Mouse (Mus musculus): ENCODE data around the gene Zfp36l2.
"Not testable (repeated sequence)": the region's sequence is repeated elsewhere in the genome, so short reads cannot be mapped to it uniquely, and the experiment has no call there.

Zfp36l2 gene

DNA sequence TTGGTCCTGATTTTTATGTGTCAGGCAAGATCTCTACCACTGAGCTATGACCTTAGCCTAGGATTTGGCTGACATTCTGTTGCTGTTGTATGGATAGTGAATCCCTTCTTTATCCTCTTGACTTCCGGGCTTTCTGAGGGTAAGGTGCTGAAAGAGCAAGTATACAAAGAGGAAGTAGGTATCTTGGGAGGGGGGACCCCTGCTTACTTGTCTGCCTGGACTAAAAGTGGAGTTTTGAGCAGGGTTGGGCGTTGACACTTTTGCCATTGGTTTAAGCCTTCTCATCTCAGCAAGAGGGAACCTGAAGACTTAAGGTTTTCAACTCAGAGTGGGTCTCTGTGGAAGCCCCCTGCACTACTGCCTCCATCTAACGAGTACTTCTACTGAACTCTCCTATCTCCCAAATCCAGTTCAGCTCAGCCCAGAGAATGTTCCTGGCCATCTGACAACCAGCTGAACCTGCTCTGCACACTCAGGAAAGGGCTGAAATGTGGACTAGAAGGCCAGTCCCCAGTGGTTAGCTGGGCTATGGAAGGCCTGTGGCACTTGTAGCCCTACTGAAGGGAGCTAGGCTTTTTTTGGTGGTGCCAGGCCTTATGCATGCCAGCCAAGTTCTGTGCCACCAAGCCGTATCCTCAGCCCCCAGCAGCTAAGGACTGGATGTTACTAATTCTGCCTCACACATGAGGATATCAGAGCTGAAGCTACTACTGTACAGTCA lies 6.7 kb upstream of the Zfp36l2 start:
- no peak for DNase-seq

DNA sequence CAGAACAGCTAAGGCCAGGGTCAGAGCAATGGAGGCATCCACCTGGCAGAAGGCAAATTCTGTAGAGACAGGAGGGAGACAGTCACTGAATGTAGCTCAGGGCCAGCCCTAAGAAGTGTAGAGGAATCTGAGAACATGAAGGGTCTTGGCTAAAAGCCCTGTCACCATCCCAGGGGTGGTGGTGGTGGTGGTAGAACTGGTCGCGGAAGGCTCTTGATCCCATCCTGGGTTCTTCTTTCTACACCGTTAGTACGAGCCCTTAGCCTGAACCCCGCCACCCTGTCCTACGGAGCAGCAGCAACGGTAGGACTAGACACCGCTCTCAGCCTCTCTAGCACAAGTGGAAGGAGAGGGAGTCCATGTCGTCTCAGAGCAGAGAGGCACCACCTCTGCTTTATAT lies 5.7 kb upstream of the Zfp36l2 start:
- DNase-seq: no peak

DNA sequence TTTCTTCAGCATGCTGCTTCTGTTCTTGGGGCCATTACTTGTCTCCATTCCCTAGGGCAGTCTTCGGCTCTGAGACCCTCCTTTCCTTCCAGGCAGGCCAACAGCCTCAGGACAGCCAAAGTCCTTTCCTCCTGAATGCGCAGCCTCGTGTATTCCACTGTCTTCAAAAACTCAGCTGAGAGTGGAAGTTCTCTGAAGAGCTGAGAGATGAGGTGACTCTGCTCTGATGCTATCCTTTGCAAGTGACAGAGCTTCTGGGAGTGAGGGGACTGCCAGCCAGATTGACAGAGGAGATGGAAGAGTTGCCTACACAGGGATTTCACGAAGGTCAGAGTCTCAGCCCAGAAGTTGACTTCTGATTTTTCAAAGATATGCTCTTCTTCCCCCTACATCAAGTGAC lies 4.2 kb upstream of the Zfp36l2 start:
- no peak for DNase-seq

DNA sequence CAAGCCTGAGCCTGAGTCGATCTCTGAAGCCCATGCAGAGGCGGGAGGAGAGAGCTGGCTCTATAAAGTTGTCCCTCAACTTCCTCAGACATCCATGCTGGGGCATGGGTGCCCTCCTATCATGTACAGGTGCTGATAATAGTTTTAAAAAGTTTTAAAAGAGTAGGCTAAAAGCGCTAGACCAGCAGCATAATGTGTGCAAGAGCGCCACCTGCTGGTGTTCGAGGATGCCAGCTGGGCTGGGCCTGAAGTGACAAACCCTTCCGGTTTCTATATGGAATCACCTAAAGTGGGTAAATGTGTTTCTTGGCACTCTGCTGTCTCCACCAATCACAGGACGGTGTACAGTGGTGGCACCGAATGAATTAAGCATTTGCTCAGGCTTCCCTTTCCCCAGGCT lies 3.1 kb upstream of the Zfp36l2 start:
- peak; percentile 72 to 77 for DNase-seq

DNA sequence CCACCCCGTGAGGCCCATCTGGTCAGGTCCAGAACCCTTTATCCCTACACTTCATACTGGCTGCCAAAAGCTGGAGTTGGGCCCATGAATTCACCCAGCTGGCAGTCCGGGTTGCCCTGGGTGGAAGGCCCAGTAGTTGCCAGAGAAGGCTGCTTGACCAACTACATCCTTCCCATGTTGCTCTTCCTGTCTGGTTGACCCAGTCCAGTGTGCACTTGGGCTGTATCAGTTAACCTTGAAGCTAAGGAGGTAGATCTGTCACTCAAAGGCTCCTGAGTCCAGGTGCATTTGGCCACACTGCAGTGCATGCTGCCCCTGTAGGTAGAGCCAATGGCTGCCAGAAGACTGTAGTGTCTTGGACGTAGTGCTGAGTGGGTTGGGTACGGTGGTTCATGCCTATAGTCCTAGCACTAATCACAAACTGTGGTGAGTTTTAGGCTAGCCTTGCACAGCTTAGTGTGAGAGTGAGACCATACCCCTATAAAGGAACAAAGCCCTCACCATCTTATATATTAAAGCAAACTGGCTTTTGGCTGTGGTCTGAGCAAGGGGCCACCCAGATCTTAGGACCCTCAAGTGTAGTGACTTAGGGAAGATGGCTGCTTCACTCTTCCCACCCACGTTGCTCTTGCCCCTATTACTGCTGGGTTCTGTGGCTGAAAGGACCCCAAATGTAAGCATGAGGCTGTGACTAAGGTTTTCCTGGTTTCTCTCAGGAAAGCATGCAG lies 1.5 kb upstream of the Zfp36l2 start:
- DNase-seq: no peak

DNA sequence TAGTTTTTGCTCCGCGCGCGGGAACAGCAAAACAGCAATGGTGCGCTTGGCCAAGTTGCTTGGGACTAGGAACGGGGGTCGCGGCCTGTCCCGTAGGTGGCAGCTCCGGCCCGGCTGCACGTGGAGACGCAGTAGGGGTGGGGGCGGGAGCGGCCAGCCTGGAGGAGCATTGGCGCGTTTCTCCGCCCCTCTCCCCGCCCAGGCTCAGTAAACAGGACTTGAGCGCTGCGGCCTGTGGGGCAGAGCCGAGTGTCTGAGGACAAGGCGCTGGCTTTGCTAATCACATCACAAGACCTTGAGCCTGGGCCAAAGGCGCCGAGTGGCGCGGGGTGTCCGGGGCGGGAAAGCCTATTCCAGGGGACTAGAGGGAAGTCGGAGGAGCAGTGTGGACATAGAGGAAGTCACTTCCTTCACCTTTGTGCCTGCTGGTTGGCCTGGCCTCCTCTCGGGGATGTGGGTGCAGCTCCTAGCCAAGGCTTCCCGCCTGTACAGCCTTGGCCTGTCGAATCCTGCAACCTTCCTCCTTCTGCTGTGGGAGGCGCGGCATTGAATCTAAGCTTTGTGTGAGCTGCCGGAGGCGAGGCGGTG lies 721 bp upstream of the Zfp36l2 start:
- DNase-seq: peak; percentile 54 to 61

DNA sequence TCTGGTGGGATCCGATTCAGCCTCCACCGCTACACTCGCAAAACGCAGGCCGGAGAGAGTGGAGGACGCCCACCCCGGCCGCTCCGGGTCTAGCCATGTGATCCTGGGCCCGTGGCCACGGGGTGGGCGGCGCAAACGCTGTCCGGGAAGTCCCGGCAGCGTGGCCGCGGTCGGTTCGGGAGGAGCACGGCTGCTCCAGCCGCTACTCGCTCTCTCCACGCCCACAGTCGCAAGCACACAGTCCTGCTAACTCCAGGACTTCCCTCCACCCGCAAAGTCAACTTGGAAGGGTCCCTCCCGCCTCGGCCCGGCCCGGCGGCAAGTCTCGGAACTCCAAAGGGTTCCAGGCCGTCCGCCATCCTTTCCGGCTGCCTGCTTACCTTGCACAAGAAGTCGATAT lies 483 bp downstream of the Zfp36l2 start:
- DNase-seq: not testable (repeated sequence)

DNA sequence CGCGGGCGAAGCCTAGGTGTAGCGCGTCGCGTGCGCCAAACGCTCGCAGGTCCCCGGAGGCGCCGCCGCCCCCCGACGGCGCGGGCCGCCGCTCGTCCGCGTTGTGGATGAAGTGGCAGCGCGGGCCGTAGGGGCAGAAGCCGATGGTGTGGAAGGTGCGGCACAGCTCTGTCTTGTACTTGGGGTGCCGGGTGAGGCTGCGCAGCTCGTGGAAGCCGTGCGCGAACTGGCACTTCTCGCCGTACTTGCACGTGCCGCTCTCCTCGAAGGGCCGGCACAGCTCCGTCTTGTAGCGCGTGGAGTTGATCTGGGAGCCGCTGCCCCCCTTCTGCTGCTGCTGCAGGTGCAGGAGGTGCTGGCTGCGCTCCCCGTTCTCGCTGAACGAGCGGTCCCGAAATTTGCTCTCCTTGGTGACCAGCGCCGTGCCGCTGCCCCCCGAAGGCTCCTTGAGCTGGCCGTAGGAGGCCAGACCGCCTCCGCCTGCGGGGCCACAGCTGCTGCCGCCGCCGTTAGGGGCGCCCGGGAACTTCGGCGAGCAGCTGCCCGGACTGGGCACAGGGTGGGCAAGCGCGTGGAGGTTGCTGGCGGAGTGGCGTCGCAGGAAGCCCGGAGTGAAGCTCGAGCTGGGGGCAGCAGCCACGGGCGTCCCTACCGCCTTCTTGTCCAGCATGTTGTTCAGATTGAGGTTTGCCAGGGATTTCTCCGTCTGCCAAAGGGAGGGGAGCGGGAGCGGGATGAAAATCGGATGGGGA lies 1.1 kb downstream of the Zfp36l2 start:
- DNase-seq: no peak

DNA sequence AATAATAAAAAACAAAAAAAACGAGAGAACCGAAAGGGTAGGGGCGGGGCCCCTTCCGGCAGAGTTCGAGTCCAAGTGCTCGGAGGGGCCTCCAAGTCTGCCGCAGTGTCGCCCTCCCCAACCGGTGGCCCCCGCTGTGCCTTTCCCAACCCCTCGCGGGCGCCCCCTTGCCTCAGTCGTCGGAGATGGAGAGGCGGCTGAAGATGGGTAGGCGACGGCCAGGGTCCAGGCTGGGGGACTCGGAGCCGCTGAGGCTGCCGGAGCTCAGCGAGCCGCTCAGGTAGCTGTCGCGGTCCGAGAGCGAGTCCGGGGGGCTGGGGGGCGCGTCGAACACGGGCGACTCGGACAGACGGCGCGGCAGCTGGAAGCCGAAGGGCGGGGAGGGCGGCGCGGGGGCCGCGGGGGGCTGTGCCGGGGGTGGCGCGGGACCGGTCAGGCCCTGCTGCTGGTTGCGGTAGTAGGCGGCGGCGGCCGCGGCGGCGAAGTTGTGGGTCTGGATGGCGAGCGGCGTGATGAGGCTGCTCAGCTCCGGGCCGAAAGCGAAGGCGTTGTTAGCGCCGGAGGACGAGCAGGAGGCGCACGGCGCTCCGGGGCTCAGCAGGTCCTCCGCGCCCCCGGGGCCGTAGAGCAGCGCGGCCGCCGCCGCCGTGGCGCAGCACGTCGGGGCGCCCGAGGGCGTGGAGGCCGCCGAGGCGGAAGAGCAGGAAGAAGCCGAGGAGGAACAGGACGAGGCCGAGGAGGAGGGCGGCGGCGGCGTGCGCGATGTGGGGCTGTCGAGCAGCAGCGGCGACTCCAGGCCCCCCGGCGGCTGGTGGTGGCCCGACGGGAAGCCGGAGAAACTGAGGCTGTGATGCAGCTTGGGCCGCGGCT lies 1.9 kb downstream of the Zfp36l2 start:
- DNase-seq: no peak

DNA sequence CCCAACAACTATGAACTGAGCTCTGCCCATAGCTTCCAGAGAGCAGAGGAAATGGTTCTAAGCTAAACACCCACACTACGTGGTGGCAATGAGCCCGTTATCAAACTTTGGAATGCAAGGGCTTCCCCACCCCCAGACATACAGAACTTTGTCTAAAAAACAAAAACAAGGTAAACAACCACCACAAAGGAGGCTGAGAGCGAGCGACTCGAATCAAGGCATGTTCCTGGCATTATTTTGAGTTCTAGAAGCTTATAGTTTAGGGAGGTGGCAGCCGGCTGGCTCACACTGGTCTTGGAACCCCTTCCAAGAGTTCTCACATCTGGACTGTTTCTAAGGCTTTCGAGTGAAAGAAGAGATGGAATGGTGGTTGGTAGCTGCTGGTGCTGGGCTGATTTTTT lies 2.7 kb downstream of the Zfp36l2 start:
- no peak for DNase-seq

DNA sequence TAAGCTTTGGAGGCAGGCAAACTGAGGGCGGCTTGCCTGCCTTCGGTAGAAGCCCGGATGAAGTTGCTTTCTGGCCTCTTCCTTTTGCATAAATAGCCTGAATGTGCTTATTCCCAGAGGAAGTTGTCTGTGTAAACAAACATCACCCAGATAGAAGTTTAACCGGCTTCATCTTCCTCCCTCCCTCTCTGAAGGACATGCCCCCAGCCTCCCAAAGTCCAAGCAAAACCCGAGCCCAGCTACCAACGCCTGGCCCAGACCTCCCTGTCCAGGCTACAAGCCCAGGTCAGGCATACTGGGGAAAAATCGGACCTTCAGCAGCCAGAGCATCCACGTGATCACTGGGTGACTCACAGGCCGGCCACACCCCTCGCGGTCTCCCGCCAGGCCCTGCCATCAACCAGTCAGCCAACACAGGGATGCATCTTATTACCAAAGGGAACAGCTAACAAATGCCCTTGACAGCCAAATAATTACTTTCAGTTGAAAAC lies 4.4 kb downstream of the Zfp36l2 start:
- peak in 1 of 2 experiments; percentile 41 for DNase-seq

DNA sequence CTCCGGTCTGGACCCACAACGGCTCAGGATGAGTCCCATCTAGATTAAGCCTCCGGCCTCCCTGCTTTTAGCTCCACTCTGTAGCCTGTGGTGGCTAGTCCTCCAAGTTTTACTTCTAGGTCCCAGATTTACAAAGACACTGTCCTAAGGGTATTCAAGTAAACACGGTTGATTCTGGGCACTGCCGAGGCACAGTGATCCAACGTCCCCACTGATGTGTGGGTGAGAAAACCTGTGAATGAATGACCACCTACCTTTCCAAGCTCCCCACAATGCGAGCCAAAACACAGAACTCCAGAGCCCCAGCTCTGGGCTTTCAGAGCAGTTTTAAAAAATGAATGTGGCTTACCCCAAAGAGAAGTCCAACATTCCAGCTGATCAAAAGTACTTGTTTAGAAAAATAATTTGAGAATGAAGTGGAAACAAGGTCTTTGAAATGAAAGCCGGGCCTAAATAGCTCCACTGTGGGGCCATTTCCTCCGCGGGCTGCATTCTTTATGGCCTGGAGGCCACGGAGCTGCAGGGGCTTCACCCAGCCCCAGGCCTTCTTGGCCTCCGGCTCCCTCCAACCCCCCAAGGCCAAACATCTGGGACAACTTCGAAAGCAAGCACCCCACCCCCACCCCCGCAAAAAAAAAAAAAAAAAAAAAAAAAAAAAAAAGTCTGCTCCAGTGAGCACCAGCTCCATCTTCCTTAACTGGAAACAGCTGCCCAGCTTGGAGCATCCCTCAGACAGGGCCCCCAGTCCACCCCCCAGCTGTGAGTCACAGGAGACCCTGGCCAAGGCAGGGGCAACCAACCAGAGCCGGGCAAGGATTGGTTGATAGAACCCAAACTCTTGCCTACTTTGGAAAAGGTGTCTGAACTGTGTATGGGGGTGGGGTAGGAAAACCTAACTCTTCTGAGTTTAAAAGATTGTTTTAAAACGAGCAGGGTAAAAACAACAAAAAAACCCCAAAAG lies 5.2 kb downstream of the Zfp36l2 start:
- no peak for DNase-seq

DNA sequence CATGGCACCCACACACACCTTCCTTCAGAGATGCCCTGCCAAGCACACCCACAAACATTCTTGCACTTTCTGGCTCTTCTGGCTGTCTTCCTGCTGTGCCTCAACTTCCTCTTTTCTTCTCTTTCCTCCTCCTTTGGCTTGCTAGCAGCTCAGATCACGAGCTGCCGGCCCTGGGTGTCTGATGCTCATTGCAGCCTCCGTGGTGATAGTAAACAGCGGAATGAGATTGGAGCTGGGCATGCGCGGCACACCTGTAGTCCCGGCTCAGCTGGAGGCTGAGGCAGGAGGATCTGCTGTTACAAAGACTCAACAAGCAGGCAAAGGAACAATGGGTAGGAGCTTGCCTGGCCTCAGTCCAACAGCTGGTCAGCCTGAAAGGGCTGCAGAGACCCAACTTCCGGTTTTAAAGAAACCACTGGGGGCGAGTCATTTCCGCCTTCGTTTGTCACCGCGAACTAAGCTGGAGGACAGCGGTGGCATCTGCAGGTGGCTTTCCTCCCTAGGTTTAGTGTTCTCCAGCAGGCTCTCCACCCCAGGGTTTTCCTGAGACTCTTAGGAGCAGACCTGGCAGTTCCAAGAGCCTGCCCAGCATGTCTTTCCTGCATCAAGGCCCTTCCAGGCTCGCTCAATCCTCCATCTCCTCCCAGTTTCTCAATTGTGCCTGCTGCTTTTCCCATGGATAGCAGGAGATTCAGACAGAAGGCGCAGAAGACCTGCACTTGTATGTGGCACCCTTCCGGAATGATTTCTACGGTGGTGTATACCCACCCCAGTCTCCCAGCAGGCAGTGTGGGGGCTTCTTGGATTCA lies 6.0 kb downstream of the Zfp36l2 start:
- DNase-seq: no peak

DNA sequence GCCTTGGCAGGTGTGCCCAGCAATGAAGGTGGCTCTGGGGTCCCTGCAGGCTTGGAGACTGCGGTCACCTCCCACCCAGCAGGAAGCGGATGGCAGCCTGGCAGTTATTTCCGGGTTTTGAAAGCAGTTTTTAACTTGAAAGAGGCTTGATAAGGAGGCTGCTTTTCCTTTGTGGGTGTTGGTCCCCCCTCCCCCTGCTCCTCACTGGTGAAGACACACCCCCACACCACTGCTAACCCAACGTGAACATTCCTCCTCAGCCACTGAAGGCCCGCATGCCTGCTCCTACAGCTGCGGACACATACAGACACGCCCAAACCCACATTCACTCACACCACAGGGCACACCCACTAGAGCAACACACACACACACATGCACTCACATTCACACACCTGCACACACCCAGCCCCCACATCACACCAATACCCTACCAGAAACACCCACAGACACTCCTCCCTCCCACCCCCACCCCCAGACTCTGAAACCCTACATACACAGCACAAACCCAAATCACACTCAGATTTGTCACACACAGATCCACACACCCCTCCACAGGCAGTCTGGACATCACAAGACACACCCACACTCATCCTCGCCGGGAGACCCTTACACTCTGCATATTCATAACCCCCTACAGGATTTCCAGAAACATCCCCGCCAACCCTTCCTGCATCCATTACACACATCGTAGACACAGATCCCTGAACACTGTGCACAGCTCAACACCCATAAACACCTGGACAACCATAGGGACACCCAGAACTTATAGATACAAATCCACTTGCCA lies 6.8 kb downstream of the Zfp36l2 start:
- DNase-seq: no peak

DNA sequence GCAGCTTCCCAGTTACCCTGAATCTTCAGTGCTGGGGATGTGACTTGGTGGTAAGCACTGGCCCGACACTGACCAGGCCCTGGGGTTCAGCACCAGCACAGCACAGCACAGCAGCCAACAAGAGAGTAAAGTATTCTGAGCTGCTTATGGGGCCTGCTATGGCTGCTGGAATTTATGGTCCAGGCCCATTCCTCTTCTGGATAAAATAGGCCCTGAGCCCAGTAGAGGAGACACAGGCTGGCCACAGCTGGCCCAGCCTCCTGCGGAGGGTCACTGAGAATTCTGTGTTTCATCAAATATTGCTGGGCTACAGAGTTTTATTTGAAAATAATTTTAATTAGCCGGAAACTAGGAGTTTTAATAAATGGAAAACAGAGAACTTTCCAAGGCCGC lies 7.8 kb downstream of the Zfp36l2 start:
- DNase-seq: no peak

DNA sequence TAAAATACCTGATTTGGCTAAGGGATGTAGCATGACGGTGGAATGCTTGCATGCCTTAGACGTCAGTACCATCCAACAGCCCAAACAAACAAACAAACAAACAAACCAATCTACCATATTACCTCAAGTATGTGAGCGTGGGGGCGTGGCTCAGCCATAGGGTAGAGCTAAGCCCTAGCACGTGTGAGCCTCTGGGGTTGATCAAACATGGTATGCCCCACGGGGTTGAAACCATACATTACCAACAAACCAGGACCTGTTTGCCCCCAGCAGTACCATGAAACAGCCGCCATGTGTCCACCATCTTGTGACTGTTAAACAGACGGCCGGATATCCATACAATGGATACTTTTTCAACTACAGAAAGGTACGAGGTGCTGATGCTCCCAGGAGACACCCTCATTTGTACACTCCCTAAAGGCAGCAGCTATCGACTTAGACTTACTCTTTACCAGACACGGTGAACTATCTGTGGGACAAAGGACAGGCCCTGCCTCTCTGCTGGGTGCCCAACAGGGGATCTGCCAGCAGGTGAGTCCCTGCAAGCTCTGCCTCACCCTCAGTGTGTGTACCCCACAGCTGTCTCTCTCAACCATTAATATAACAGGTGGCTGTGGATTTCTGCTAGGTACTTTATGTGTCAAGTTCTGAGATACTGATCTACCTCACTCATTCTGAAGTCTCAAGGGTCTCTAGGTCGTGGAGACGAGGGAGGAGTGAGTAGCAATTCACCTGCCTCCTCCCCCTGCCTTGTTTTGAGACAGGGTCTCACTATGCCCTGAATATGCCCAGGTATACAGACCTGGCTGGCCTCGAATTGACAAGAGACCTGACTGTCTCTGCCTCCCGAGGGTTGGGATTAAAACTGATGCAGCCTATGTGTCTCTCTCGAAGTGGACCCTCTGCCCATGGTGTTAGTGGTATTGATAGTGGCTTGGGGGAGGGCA lies 8.4 kb downstream of the Zfp36l2 start:
- DNase-seq: no peak

DNA sequence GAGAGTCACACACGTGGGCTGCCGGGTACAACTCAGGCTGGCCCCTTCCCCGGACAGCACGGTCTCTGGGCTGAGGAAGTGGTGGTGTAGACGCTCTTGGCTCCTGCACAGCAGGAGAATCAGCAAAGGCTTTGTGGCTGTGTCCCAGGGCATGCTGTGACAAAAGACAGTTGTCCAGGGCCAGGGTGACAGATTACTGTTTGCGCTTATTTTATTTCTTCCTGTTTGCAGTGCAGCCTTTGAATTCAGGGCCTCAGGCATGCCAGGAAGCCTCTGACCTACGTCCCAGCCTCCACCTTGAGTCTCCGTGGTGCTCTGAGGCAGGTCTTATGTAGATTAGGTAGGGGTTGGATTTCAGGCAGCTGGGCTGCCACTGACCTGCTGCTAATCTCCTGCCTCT lies 10.3 kb downstream of the Zfp36l2 start:
- DNase-seq: no peak

DNA sequence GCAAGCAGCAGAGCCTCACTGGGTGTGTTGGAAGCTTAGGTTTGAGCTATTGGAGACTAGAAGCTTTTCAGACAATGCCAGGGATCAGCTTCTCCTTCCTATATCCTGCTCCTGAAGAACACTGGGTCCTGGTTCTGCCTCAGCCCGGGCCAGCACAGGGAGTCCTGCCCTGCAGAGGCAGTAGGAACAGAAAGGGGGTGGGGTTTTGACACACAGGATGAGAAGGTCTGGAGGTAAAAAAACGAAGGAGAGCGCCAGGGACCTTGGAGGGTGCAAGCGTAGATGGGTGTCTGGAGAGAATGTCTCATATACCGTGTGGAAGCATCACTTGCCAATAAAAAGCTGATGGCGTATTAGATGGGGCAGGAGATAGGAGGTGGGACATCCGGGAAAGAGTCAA lies 11.3 kb downstream of the Zfp36l2 start:
- DNase-seq: no peak
